Mouse (Mus musculus): ENCODE measurements at regions not wholly inside any gene's neighbourhood (a gene's known extent, or its start where the extent isn't known, plus 50 kb on each side); places are given as distances from the start of the nearest gene placed in this dataset.
"Not testable (repeated sequence)": the region's sequence is repeated elsewhere in the genome, so short reads cannot be mapped to it uniquely, and the experiment has no call there.

DNA sequence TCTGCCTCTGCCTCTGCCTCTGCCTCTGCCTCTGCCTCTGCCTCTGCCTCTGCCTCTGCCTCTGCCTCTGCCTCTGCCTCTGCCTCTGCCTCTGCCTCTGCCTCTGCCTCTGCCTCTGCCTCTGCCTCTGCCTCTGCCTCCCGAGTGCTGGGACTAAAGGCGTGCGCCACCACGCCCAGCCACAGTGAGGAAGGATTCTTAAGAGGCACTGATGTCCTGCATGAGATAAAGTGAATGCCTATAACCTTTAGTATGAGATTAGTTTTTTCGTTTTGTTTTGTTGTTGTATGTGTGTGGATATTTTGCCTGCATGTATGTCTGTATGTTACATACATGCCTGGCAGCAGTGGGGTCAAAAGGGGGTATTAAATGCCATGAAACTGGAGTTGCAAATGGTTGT lies 63.2 kb downstream of the Hlx start:
- not testable (repeated sequence) for H3K9ac ChIP-seq (replicated peaks; ENCODE audit: low read length); H3K36me3 ChIP-seq (replicated peaks; ENCODE audit: control insufficient read depth, insufficient read depth, low read depth, low read length); H3K27me3 ChIP-seq (ENCODE audit: control insufficient read depth, insufficient read depth, low read length); H3K4me1 ChIP-seq (ENCODE audit: control insufficient read depth, insufficient read depth, low read length); H3K27ac ChIP-seq (replicated peaks; ENCODE audit: low read depth, low read length); H3K4me3 ChIP-seq (ENCODE audit: low read depth, low read length); H3K9me3 ChIP-seq (replicated peaks; ENCODE audit: control insufficient read depth, low read length); ATAC-seq (replicated peaks; ENCODE audit: insufficient number of reproducible peaks, low FRiP score, low TSS enrichment, low read depth); DNase-seq (ENCODE audit: low spot score); H3K4me2 ChIP-seq (ENCODE audit: low read depth, low read length)
- 91% methylated on average over 5 of the region's 5 CpGs for WGBS

DNA sequence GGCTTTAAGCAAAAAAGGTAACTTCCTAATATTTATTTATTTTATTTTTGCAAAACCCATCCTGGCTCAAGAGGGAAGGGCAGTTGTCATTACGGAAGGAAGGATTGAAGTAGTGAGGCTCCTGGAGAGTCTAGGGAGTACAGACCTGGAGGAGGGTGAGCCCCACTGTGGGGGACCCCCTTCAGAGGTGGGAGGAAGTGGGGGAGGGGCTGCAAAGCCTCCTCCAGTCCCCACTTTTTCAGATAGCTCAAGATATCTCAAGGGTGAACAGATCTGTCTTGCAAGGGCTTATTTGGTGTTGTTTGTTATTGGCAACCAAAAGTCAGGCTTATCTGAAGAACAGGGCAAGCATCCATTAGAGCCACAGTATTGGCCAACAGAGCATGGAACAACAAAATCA lies 64.0 kb downstream of the Hlx start:
- H3K36me3 ChIP-seq (replicated peaks; ENCODE audit: control insufficient read depth, insufficient read depth, low read depth, low read length) = no peaks in the 10 kb centered on the region
- no peak overlapping the region for H3K27ac ChIP-seq (replicated peaks; ENCODE audit: low read depth, low read length)
- DNase-seq (ENCODE audit: low spot score) (no peak), ATAC-seq (replicated peaks; ENCODE audit: insufficient number of reproducible peaks, low FRiP score, low TSS enrichment, low read depth) (no peak)
- no peaks in the 10 kb centered on the region for H3K27me3 ChIP-seq (ENCODE audit: control insufficient read depth, insufficient read depth, low read length)
- no peak overlapping the region for H3K4me3 ChIP-seq (ENCODE audit: low read depth, low read length)
- no peak overlapping the region for H3K4me2 ChIP-seq (ENCODE audit: low read depth, low read length)
- no peaks in the 10 kb centered on the region for H3K9me3 ChIP-seq (replicated peaks; ENCODE audit: control insufficient read depth, low read length)
- H3K9ac ChIP-seq (replicated peaks; ENCODE audit: low read length) = no peak overlapping the region
- no peaks in the 10 kb centered on the region for H3K4me1 ChIP-seq (ENCODE audit: control insufficient read depth, insufficient read depth, low read length)
- WGBS = 52% methylated on average over 1 of the region's 1 CpGs

DNA sequence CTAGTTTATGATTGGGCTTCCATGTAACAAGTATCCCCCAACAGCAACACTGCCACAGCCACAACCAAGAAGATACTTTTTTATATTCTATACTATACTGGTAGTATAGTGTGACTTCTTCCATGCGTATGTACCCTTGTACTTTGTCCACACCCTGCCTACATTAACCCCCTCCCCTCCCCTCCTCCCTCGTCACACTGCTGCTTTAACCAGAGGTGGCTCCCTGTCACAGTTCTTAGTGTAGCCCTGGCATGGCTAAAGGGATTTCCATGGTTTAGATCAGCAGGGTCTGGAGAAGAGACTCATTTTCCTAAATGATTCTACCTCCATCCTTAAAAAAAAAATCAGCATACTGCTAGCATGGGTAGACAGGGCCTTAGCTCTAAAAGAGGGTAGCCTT lies 64.4 kb downstream of the Hlx start:
- Histone ChIP-seq H3K4me2 (ENCODE audit: low read depth, low read length) (no peak overlapping the region), H3K9ac (replicated peaks; ENCODE audit: low read length) (no peak overlapping the region), H3K27me3 (ENCODE audit: control insufficient read depth, insufficient read depth, low read length) (no peaks in the 10 kb centered on the region), H3K27ac (replicated peaks; ENCODE audit: low read depth, low read length) (no peak overlapping the region), H3K4me3 (ENCODE audit: low read depth, low read length) (no peak overlapping the region), H3K36me3 (replicated peaks; ENCODE audit: control insufficient read depth, insufficient read depth, low read depth, low read length) (no peaks in the 10 kb centered on the region), H3K9me3 (replicated peaks; ENCODE audit: control insufficient read depth, low read length) (no peaks in the 10 kb centered on the region), H3K4me1 (ENCODE audit: control insufficient read depth, insufficient read depth, low read length) (no peaks in the 10 kb centered on the region)
- ATAC-seq (replicated peaks; ENCODE audit: insufficient number of reproducible peaks, low FRiP score, low TSS enrichment, low read depth) (0 out of 2 replicates have a peak, but pooled peaks have one; percentile 18), DNase-seq (ENCODE audit: low spot score) (no peak)
- WGBS = 61% methylated on average over 2 of the region's 2 CpGs

DNA sequence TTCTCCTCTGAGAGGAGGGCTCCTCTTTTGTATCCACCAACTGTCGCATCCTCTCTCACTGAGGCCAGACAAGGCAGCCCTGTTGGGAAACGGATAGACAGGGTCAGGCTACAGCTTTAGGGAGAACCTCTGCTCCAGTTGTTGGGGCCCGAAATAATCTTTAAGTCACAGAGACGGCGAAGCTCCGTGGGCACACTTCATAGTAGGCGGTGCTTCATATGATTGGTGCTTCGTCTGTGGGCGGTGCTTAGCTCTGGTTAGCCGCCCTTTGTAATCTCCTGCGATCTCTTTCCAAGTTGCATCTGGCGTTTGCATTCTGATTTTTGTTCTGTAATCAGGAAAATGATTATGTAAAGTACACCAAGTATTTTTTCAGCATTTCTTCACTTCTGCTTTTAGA lies 67.2 kb downstream of the Hlx start:
- 81% methylated on average over 12 of the region's 12 CpGs for WGBS
- no peak overlapping the region for H3K4me2 ChIP-seq (ENCODE audit: low read depth, low read length)
- H3K9ac ChIP-seq (replicated peaks; ENCODE audit: low read length) = no peak overlapping the region
- H3K9me3 ChIP-seq (replicated peaks; ENCODE audit: control insufficient read depth, low read length) = no peaks in the 10 kb centered on the region
- H3K4me3 ChIP-seq (ENCODE audit: low read depth, low read length) = no peak overlapping the region
- ATAC-seq (replicated peaks; ENCODE audit: insufficient number of reproducible peaks, low FRiP score, low TSS enrichment, low read depth) (no peak), DNase-seq (ENCODE audit: low spot score) (no peak)
- H3K27me3 ChIP-seq (ENCODE audit: control insufficient read depth, insufficient read depth, low read length) = no peaks in the 10 kb centered on the region
- H3K36me3 ChIP-seq (replicated peaks; ENCODE audit: control insufficient read depth, insufficient read depth, low read depth, low read length) = no peaks in the 10 kb centered on the region
- H3K27ac ChIP-seq (replicated peaks; ENCODE audit: low read depth, low read length) = no peak overlapping the region
- no peaks in the 10 kb centered on the region for H3K4me1 ChIP-seq (ENCODE audit: control insufficient read depth, insufficient read depth, low read length)

DNA sequence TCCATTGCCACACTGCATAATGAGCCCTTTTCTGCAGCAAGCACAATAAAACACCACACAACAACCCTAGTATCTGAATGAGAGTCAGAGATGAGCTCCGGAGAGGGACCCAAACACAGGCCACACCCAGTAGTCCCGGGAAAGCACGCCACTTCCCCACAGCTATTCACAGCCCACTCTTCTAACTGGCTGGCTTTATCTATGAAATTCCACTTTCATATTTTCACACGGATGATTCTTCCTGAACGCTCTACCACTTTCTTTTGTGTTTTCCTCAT lies 68.4 kb downstream of the Hlx start:
- ATAC-seq (replicated peaks; ENCODE audit: insufficient number of reproducible peaks, low FRiP score, low TSS enrichment, low read depth) = no peak
- Histone ChIP-seq H3K27me3 (ENCODE audit: control insufficient read depth, insufficient read depth, low read length) (no peaks in the 10 kb centered on the region), H3K9me3 (replicated peaks; ENCODE audit: control insufficient read depth, low read length) (no peaks in the 10 kb centered on the region), H3K4me1 (ENCODE audit: control insufficient read depth, insufficient read depth, low read length) (no peaks in the 10 kb centered on the region), H3K9ac (replicated peaks; ENCODE audit: low read length) (no peak overlapping the region), H3K4me2 (ENCODE audit: low read depth, low read length) (no peak overlapping the region), H3K36me3 (replicated peaks; ENCODE audit: control insufficient read depth, insufficient read depth, low read depth, low read length) (no peaks in the 10 kb centered on the region), H3K4me3 (ENCODE audit: low read depth, low read length) (no peak overlapping the region), H3K27ac (replicated peaks; ENCODE audit: low read depth, low read length) (no peak overlapping the region)
- no peak for DNase-seq (ENCODE audit: low spot score)
- WGBS = 69% methylated on average over 5 of the region's 5 CpGs

DNA sequence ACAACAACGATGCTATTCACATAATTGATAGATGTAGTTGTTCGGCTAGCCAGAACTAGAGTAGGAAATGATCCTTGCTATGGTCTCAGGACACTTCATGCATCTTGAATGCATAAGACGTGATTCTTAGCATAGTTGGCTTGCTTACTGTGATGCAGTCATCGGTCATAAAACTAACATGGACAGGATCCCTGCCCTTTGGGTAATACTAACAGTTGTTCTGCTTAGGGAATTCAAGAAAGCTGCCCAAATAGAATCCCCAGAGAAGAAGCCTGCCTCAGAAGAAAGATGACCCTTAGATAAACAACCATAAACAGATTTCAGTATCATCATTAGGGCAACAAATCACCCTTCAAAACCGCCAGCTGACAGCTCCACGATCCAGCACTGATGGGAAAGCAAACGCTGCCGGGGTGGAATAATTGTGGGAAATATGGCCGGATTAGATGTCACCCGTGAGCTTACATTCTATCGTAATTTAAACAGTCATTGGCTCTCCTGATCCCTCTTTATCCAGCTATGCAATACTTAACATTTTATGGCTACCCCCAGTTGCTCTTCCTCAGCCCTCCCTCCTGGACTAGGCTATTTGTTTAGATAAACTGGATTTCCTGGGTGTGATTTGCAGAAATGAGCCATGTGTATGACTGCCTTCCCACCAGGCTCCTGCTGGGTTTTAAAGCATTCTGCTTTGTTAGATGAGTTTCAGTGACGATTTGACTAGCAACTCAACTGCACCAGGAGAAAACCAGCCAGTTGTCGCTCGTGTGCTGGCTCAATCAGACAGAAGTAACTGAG lies 68.9 kb downstream of the Hlx start:
- H3K9me3 ChIP-seq (replicated peaks; ENCODE audit: control insufficient read depth, low read length) = no peaks in the 10 kb centered on the region
- 72% methylated on average over 14 of the region's 14 CpGs for WGBS
- H3K27me3 ChIP-seq (ENCODE audit: control insufficient read depth, insufficient read depth, low read length) = no peaks in the 10 kb centered on the region
- no peak overlapping the region for H3K9ac ChIP-seq (replicated peaks; ENCODE audit: low read length)
- no peak overlapping the region for H3K4me3 ChIP-seq (ENCODE audit: low read depth, low read length)
- DNase-seq (ENCODE audit: low spot score) = no peak
- no peak overlapping the region for H3K4me2 ChIP-seq (ENCODE audit: low read depth, low read length)
- ATAC-seq (replicated peaks; ENCODE audit: insufficient number of reproducible peaks, low FRiP score, low TSS enrichment, low read depth) = no peak
- no peaks in the 10 kb centered on the region for H3K4me1 ChIP-seq (ENCODE audit: control insufficient read depth, insufficient read depth, low read length)
- H3K36me3 ChIP-seq (replicated peaks; ENCODE audit: control insufficient read depth, insufficient read depth, low read depth, low read length) = no peaks in the 10 kb centered on the region
- H3K27ac ChIP-seq (replicated peaks; ENCODE audit: low read depth, low read length) = no peak overlapping the region

DNA sequence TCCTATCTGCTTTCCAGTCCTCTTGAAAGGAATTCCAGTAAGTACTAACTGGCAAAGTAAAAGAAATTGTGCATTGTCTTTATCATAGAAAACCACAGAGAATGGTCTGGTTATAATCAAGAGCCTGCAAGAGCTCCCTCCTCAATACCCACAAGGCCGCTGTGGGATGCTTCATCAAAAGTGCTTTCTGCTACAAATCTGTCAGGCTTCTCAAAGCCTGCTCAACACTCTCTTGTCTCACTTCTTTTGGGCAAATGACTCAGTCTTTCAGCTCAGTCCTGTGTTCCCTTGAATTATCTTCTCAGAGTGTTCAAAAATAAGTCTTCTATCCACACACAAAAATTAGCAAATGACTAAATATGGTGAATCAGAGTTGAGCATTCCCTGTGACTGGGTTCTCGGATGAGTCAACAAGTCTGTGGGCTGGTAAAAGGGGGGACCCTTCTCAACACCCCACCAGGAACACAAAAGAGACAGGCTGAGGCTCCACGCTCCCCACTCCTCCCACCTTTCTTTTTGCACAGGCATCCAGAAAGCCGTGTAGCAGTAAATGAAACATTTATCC lies 81.8 kb downstream of the Hlx start:
- H3K4me2 ChIP-seq (ENCODE audit: low read depth, low read length) = no peak overlapping the region
- ATAC-seq (replicated peaks; ENCODE audit: insufficient number of reproducible peaks, low FRiP score, low TSS enrichment, low read depth) (no peak), DNase-seq (ENCODE audit: low spot score) (no peak)
- H3K27ac ChIP-seq (replicated peaks; ENCODE audit: low read depth, low read length) = no peak overlapping the region
- no peaks in the 10 kb centered on the region for H3K9me3 ChIP-seq (replicated peaks; ENCODE audit: control insufficient read depth, low read length)
- no peaks in the 10 kb centered on the region for H3K36me3 ChIP-seq (replicated peaks; ENCODE audit: control insufficient read depth, insufficient read depth, low read depth, low read length)
- H3K4me1 ChIP-seq (ENCODE audit: control insufficient read depth, insufficient read depth, low read length) = no peaks in the 10 kb centered on the region
- H3K4me3 ChIP-seq (ENCODE audit: low read depth, low read length) = no peak overlapping the region
- no peaks in the 10 kb centered on the region for H3K27me3 ChIP-seq (ENCODE audit: control insufficient read depth, insufficient read depth, low read length)
- 85% methylated on average over 4 of the region's 4 CpGs for WGBS
- no peak overlapping the region for H3K9ac ChIP-seq (replicated peaks; ENCODE audit: low read length)

DNA sequence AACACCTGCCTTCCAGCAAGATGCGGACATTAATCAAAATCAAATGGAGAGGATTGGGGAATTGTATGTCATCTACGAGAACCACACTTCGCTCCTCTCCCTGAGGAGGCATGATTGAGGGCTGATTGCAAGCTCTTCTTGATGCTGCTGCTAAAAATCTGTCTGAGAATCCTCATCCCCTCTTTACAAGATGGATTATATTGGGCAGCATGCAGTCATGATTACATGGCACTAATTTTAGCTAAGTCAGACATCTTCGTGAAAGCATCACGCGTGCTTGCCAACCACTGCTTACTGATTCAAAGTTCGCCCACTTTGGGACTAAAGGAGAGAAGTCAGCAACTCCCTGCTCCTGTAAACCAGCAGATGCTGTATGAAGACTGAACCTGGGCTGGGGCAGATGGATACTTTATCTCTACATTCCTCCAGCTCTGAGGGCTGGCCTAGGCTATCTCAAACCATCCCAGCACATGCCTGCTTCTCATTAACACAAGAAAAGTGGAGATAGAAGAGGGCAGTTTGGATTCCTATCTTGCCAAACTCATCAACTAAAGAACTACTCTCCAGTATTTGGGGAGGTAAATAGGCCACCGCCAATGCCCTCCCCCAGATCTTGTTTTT lies 84.4 kb downstream of the Hlx start:
- WGBS = 85% methylated on average over 8 of the region's 8 CpGs
- H3K4me2 ChIP-seq (ENCODE audit: low read depth, low read length) = no peak overlapping the region
- H3K36me3 ChIP-seq (replicated peaks; ENCODE audit: control insufficient read depth, insufficient read depth, low read depth, low read length) = no peaks in the 10 kb centered on the region
- no peak for ATAC-seq (replicated peaks; ENCODE audit: insufficient number of reproducible peaks, low FRiP score, low TSS enrichment, low read depth)
- H3K4me1 ChIP-seq (ENCODE audit: control insufficient read depth, insufficient read depth, low read length) = no peaks in the 10 kb centered on the region
- H3K27me3 ChIP-seq (ENCODE audit: control insufficient read depth, insufficient read depth, low read length) = no peaks in the 10 kb centered on the region
- no peak overlapping the region for H3K27ac ChIP-seq (replicated peaks; ENCODE audit: low read depth, low read length)
- DNase-seq (ENCODE audit: low spot score) = no peak
- no peak overlapping the region for H3K9ac ChIP-seq (replicated peaks; ENCODE audit: low read length)
- H3K9me3 ChIP-seq (replicated peaks; ENCODE audit: control insufficient read depth, low read length) = no peaks in the 10 kb centered on the region
- no peak overlapping the region for H3K4me3 ChIP-seq (ENCODE audit: low read depth, low read length)
